Mouse (Mus musculus) splenic B cell, adult 2 months (primary cell): ENCODE measurements around the gene Rhbdf1.
"Not testable (repeated sequence)": the region's sequence is repeated elsewhere in the genome, so short reads cannot be mapped to it uniquely, and the experiment has no call there.

Experiments used
- DNase-seq: peaks from one replicate; pipeline ENCODE4 v3.0.0-alpha.2; 2011; ENCODE audit warnings: low read depth, low spot score
- H3K27me3 ChIP-seq: 2 replicates; pipeline ENCODE4 v1.6.1; 2012; ENCODE audit warnings: mild to moderate bottlenecking, low read length, moderate library complexity, mixed read lengths; ENCODE audit not compliant: control insufficient read depth, poor library complexity, insufficient read depth, severe bottlenecking
- H3K36me3 ChIP-seq: 2 replicates; pipeline ENCODE4 v1.6.1; 2012; ENCODE audit warnings: mild to moderate bottlenecking, low read length, moderate library complexity, mixed read lengths; ENCODE audit not compliant: control insufficient read depth, poor library complexity, insufficient read depth, severe bottlenecking

Rhbdf1 gene

GRCm38 (mm10) chr11:32219287-32219686, 2.8 kb downstream of the Rhbdf1 start:
- no peaks in the 10 kb centered on the region for H3K36me3 ChIP-seq
- no peak for DNase-seq
- H3K27me3 ChIP-seq = no peaks in the 10 kb centered on the region

DNA sequence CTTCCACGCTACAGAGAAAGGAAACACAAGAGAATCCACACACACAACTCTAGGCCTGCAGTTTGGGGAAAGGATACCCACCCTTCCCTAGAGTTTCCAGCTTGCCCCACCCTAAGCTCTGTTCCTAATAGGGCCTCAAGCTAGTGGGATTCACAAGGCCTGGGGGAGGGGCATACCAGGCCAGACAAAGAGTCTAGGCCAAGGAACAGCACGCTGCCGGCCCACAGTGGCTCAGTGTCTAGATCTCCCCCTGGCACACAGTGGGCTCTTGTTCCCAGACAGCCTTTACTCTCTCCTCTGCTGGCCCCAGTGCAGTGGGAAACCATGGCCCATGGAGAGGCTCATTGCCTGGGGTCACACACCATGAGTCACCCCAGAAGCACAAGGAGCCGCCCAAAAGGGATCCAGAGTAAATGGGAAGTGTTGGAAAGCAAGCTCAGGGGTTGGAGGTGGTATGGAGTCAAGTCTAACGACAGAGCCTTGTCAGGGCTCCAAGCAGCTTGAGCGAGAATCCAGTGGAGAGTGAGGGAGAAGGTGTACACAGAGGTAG, 3.5 kb downstream of the Rhbdf1 start:
- DNase-seq = no peak
- Histone ChIP-seq H3K36me3 (no peaks in the 10 kb centered on the region), H3K27me3 (no peaks in the 10 kb centered on the region)

GRCm38 (mm10) chr11:32216851-32217250, 5.2 kb downstream of the Rhbdf1 start:
- Histone ChIP-seq H3K27me3 (no peaks in the 10 kb centered on the region), H3K36me3 (no peaks in the 10 kb centered on the region)
- peak; percentile 90 for DNase-seq

GRCm38 (mm10) chr11:32215372-32216162, 6.5 kb downstream of the Rhbdf1 start:
- H3K27me3 ChIP-seq = no peaks in the 10 kb centered on the region
- DNase-seq = no peak
- H3K36me3 ChIP-seq = no peaks in the 10 kb centered on the region

DNA sequence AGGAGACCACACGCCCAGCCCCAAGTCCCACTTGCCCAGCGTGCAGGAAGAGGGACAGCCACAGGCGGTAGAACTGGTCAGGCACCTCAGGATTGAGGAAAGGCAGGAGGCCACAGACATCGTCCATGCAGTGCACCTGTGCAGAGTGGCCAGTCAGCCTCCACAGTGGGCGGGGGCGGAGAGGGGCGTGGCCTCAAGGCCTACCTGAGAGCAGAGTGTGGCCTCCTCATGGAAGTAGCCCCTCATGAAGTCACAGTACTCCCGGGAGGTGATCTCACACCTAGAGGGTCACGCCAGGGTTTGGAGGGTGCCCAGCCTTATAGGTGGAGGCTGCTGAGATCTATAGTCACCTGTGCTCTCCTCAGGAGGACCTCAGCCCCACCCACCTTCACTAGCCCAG, 11.5 kb downstream of the Rhbdf1 start:
- DNase-seq = no peak
- H3K27me3 ChIP-seq = no peaks in the 10 kb centered on the region
- H3K36me3 ChIP-seq = peaks cover 2% of the 10 kb centered on the region; the same call in 1 of the 2 replicates

DNA sequence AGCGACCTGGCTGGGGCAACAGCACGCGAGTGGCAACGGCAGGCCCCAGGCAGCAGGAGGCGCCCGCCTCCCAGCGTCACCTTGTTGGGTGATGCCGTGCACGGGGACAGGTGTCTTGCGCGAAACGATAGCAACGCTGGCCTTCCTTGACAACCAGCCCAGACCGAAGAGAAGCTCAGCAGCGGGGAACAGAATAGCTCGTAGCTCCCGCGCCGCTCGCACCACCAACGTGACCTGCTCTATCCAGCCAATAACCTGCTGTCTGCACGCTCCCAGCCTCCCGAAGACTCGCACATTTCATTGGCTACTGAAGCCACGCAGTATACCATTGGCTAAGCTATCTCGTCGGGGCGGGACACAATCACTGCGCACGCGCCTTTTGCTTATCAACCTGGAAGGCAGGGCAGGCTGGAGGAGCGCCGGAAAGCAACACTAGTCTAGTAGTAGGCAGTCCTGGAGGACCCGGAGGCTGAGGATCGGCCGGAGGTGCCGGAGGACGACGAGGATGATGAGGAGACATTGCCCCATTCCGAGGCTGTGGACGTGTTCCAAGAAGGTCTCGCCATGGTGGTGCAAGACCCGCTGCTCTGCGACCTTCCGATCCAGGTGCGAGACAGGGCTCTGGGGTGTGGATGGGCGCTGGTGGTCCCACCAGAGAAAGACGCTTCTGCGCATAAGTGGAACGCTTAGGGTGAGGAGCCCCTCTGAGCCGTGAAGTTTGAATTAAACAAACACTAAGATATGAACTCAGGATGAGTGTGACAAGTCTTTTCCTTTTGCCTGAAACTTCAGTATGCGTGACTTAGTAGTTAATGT, 16.8 kb downstream of the Rhbdf1 start, which contains the start of gene Snrnp25:
Snrnp25 (plus strand) TSS at position 358 of the 816 bp plus-strand sequence.
- peaks cover 2% of the 10 kb centered on the region; the same call in 1 of the 2 replicates for H3K36me3 ChIP-seq
- DNase-seq = peak; percentile 98
- no peaks in the 10 kb centered on the region for H3K27me3 ChIP-seq

DNA sequence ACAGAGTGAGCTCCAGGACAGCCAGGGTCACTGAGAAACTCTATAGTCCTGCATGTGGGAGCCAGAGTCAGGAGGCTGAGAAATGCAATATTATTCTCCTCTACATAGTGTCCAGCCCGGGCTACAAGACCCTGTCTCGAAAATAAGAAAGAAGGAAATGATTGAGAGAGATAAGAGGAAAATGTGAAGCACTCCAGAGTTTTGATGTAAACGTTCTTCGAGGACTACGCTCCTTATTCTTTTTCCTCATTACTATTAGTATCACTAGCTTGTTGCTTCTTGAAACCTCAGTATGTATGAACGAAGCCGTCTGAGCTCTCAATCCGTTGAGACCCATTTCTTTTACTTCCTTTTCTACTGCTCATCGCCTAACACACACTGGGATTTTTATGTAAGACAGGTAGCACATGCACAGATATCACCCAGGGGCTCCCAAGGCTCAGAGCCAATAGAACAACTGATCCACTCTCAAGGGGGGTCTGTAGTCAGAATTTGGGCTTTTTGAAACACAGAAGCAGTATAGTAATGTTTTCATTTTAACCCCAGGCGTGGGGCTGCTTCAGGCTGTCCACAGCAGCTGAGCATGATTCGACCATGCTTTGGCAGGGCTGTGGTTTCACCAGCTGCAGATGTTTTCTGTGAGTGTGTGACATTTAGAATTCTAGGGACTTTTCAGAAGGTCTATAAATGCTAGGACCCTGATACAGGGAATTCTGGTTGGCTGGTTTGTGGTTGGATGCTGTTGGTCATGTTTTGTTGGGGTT, 20.0 kb downstream of the Rhbdf1 start:
- Histone ChIP-seq H3K36me3 (no peaks in the 10 kb centered on the region), H3K27me3 (no peaks in the 10 kb centered on the region)
- peak; percentile 27 for DNase-seq

- DNase-seq = peak; percentile 31
- not testable (repeated sequence) for H3K27me3 ChIP-seq, H3K36me3 ChIP-seq
Measured at GRCm38 (mm10) chr11:32200992-32201391, 21.1 kb downstream of the Rhbdf1 start.

- Histone ChIP-seq H3K27me3 (no peaks in the 10 kb centered on the region), H3K36me3 (no peaks in the 10 kb centered on the region)
- DNase-seq = peak; percentile 33
Measured at GRCm38 (mm10) chr11:32200075-32200601, 22.0 kb downstream of the Rhbdf1 start, which contains the start of gene Il9r. Il9r (minus strand) TSS chr11:32200279.

DNA sequence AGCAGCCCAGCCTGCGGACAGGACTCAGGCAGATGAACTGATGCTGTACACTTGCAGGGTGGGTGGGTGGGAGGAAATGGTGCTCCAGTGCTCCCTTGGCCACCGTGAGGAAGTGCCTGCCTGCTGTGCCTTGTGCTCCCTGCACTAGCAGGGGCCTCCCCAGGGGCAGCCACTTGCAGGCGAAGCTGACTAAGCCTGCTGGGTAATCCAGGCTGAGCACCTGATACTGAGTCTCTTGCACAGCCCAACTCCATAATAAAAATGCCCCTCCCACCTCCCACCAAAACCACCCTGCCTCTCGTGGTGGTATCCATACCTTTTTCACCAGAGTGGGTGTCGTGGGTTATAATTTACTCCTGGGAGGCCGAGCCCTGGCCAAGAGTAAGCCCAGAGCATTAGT, 22.9 kb downstream of the Rhbdf1 start:
- no peaks in the 10 kb centered on the region for H3K27me3 ChIP-seq
- no peak for DNase-seq
- no peaks in the 10 kb centered on the region for H3K36me3 ChIP-seq

- Histone ChIP-seq H3K36me3 (no peaks in the 10 kb centered on the region), H3K27me3 (no peaks in the 10 kb centered on the region)
- no peak for DNase-seq
Measured at GRCm38 (mm10) chr11:32198256-32198955, 23.7 kb downstream of the Rhbdf1 start.

GRCm38 (mm10) chr11:32197766-32198165, 24.3 kb downstream of the Rhbdf1 start:
- no peak for DNase-seq
- H3K36me3 ChIP-seq = no peaks in the 10 kb centered on the region

GRCm38 (mm10) chr11:32196727-32197126, 25.4 kb downstream of the Rhbdf1 start:
- H3K36me3 ChIP-seq = no peaks in the 10 kb centered on the region
- H3K27me3 ChIP-seq = no peaks in the 10 kb centered on the region

More at GRCm38 (mm10) chr11:32197766-32198165, 24.3 kb downstream of the Rhbdf1 start:
- no peaks in the 10 kb centered on the region for H3K27me3 ChIP-seq

More at GRCm38 (mm10) chr11:32196727-32197126, 25.4 kb downstream of the Rhbdf1 start:
- DNase-seq = no peak
